Mouse (Mus musculus) ES-E14 (cell line): ENCODE results near the gene Lyzl4.

Experiments used
- HCFC1 ChIP-seq: IDR thresholded peaks from 2 replicates; pipeline ENCODE4 v1.6.1; 2012; ENCODE audit warnings: low read length, inconsistent platforms, borderline replicate concordance; ENCODE audit not compliant: insufficient read depth
- MAFK ChIP-seq: IDR thresholded peaks from 2 replicates; pipeline ENCODE4 v1.6.1; 2014; ENCODE audit warnings: mild to moderate bottlenecking, low read depth, low read length, inconsistent platforms; ENCODE audit not compliant: insufficient read depth
- ZC3H11A ChIP-seq: IDR thresholded peaks from 2 replicates; pipeline ENCODE4 v1.6.1; 2012; ENCODE audit warnings: low read depth, mild to moderate bottlenecking, inconsistent platforms, low read length, borderline replicate concordance

GRCm38 (mm10) chr9:121630627-121631026 is 11.3 kb downstream of the Lyzl4 start:
- TF ChIP-seq HCFC1 (no peak), ZC3H11A (no peak), MAFK (no peak)
